Mouse (Mus musculus) 3134 (cell line): ENCODE measurements around the gene BC048671.

Source experiments
- DNase-seq: peaks from one replicate; pipeline ENCODE4 v3.0.0-alpha.2; 2011; ENCODE audit warnings: low spot score; ENCODE audit not compliant: insufficient read length; ENCODE audit errors: extremely low read depth

Gene BC048671

GRCm38 (mm10) chr6:90348500-90348899 is 47.5 kb downstream of the BC048671 start:
- no peak for DNase-seq

DNA sequence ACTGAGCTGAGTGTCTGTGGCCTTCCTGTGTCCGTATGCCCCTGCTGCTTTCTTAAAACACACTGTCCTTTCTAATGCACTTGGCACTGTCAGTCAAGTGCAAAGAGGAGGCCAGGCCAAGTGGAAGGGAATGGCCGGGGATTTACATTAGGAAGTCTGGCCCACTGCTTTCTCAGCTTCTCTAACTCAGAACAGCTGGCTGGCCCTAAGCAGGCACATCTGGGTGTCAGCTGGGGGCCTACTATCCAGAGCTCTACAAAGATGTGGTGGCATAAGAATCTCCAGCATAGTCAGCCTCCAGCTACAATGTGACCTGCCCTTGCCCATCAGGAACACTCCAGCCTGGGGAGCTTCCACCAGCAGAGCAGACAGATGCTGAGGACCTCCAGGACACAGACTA is 49.0 kb downstream of the BC048671 start:
- no peak for DNase-seq
